Mouse (Mus musculus) frontal cortex, adult 2 months (tissue): ENCODE measurements around the gene Scaf8. TPM values are rescaled to one million over a fixed set of nuclear protein-coding genes. Genes with fewer than 3 reads are reported as not detected.

Experiments used
- DNase-seq, 2 experiments: peaks; one replicate each; pipeline ENCODE4 v3.0.0; 2022; ENCODE audit warnings: low spot score in 1 of 2; ENCODE audit errors: extremely low spot score in 1 of 2
- polyA plus RNA-seq: library from polyadenylated mRNA; depleted of rRNA; stranded (reverse); fragments of >200 nt; gene quantifications from 2 replicates; pipeline ENCODE4 v1.2.3, GENCODE M21; 2012

The Scaf8 gene
- polyA plus RNA-seq, 1 experiment = 34.3 TPM

GRCm38 (mm10) chr17:3206527-3207398 is 92.0 kb downstream of the Scaf8 start:
- no peak for DNase-seq

DNA sequence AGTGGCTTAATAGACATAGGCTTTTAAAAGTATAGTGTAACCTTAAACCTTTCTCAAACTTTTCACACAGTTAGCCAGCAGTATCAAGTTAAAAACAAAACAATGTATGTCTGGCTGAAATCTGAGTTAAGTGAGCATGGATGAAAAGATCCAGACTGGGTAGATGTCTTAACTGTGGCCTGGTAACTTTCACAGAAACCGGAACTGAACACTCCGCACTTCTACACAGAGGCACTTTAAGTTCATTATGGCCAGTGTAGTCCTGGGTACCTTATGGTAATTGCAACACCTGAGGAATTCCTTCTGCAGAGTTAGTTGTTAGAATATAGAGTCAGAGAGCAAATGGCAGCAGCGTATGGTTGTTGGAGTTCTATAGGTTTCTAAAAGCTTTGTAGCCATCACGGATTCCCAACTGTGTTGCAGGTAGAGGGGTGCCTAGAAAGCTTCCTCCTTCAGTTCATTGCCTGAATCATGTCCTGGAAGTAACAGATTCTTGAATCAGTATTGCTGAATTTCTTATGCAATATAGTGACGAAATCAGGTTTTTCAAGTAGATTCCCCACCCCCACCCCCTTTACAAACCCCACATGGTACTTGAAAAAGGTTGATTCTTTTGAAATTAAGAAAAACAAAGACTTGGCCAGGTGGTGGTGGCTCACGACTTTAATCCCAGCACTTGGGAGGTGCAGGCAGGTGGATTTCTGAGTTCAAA is 92.9 kb downstream of the Scaf8 start:
- DNase-seq = no peak

DNA sequence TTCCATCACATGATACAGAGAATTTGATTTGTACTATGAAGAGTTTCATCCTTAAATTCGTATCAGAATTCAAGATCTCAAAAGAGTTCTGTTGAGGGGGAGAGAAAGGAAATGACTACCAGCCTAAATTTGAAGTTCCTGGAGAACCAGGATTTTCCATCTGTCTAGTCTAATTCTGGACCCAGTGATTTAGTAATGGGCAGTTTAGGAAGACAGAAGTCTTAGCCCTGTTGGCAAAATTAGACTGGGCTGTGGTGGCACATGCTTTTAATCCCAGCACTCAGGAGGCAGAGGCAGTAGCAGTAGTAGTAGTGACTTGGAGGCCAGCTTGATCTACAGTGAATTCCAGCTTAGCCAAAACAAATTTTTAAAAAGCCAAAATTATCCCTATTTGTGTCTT is 93.7 kb downstream of the Scaf8 start:
- no peak for DNase-seq

- no peak for DNase-seq
Measured at GRCm38 (mm10) chr17:3209581-3209980, 94.8 kb downstream of the Scaf8 start.

- DNase-seq = no peak
Measured at GRCm38 (mm10) chr17:3210134-3210533, 95.4 kb downstream of the Scaf8 start.

DNA sequence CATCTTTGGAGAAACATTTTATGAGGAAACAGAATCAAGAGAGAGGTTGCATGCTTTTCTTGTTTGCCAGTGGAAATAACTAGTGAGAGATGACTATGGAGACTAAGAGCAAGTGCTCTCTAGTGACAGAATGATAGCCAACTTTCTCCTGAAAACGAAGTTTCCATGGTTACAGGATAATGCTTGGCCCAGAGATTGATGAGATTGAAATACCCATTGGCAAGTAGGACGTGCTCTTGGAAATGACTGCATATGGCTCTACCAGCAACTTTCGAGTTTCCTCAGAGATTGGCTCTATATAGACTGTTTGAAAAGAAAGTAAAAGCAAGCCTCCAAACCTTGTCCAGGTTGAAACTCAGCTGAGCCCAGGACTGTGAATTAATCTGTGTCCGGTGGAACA is 97.3 kb downstream of the Scaf8 start:
- DNase-seq = no peak

- DNase-seq = no peak
Measured at GRCm38 (mm10) chr17:3212886-3213285, 98.1 kb downstream of the Scaf8 start.

- DNase-seq = no peak
Measured at GRCm38 (mm10) chr17:3214852-3215251, 100.1 kb downstream of the Scaf8 start.

- DNase-seq = no peak
Measured at GRCm38 (mm10) chr17:3217023-3217422, 102.3 kb downstream of the Scaf8 start.

DNA sequence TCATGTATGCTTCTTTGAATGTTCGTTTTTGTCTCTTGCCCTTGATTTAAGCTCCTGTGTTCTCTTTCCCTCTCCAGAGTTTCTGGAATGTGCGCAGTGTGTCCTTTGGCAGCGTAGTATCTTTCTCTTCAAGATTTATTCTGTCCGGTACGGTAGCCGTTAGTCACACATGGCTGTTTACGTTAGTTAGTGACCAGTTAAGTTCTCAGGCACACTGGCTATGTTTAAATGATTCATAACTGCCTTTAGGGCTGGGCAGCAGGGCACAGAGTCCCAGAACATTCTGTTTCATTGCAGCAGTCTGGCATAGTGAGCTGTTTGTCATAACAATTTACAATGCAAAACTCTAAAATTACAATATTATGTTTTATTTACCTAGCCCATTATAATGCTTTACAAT is 103.6 kb downstream of the Scaf8 start:
- no peak for DNase-seq

- peak; percentile 66 to 71 for DNase-seq
Measured at GRCm38 (mm10) chr17:3218916-3219315, 104.1 kb downstream of the Scaf8 start.

DNA sequence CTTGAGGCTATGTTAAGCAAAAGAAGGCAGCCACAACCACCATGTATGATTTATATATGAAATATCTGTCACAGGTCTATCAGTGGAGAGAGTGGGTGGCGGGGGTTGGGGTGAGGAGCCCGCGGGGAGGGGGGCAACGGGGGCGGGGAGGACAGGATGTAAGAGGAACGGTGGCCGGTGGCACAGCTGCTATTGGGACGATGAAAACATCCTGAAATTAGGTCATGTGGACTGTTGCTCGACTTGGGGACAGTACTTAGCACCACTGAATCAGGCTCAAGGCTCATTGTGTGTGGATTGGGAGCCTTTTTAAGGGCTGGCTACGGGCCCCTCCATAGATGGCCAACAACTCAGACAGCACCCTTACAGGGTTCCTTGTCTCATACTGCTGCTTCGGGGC is 105.4 kb downstream of the Scaf8 start:
- DNase-seq = no peak

DNA sequence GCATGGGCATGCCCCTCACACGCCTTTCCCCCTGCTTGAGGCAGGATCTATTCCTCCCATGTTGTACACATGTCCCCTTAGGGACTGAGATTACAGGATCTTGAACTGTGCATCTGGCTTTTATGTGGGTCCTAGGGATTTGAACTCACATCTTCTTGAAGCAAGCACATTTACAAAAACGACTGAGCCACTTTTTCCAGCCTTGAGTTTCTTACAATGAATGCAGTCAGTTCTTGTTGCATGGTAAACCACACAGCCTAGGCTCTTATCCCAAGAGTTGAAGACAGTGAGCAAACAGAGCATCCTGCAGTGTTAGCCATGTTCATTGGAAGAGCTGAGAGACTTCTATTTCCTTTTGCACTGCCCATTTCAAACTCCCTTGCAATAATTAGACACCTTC is 108.3 kb downstream of the Scaf8 start:
- DNase-seq = no peak

DNA sequence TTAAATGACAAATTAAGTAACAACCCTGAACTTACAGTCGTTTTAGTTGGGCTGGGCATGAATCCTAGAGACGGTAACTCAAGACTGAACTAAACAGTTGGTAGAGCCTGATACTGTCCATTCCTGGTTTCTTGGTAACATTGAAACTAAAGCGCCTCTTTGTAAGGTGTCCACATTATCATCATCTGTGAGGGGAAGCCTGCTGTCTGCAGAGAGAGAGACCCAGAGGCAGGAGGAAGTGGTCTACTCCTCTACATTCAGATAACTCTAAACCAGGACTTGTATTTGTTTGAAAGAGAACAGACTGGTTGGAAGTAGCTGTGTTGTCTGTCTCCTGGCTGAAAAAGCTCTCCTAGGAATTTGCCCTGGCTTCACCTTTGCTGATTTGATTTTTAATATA is 108.9 kb downstream of the Scaf8 start:
- DNase-seq = no peak

- DNase-seq = peak; percentile 72 to 94
Measured at GRCm38 (mm10) chr17:3224383-3225106, 109.8 kb downstream of the Scaf8 start.

DNA sequence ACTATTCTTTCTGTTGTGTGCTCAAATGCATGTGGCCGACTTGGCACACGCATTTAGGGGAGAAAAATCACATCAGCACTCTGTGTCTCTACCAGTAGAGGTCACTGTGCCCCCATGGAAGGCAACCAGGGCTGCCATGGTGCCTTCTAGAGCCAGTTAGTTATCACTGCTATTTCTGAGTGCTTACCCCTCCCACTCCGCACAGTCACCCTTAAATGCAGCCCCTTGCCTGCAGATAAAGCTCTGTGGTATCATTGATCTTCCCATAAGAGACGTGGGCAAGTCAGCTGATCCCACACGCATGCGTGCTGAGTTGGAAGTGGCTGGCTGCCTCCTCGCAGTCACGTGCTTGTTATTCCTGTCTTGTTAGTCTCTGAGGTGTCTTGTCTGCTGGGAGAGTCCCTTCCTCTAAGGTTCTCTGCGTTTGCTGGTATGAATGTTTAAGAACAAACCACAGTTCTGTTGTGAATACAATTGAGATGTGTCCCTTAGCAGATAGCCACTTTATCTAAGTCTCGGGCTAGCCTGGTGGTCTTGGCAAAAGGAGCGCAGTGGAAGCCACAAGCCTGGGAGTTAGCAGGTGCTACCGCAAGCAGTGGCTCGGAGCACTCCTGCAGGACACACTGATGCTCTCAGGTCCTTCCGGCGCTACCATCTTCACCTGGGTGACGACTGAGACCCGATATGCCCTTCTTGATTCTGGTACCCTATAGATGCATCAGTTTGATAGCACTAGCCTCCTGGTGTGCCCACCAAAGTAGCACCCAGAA is 115.6 kb downstream of the Scaf8 start:
- DNase-seq = peak; percentile 53 to 78

DNA sequence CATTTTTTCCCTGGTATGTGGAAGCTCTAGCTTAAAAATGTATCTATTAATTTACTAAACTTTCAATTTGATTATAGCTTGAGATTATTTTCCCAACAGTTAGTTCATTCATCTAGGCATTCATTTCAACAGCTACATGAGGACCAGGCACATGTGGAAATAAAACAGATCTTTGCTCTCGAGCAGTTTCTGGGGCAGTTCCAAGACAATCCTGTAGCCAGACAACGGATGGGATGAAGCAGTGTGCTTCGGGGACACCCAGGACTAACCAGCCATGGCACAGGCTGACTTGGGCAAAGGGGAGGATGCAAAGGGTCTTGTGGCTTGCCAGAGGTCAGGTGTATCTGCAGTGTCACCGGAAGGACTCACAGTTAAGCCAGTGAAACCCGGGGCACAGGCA is 117.9 kb downstream of the Scaf8 start:
- DNase-seq = no peak

GRCm38 (mm10) chr17:3243672-3244071 is 128.9 kb downstream of the Scaf8 start:
- DNase-seq = no peak

- no peak for DNase-seq
Measured at GRCm38 (mm10) chr17:3244881-3245739, 130.3 kb downstream of the Scaf8 start.
